ENCODE assay signal across 8 mouse cellular contexts in genomic region chr8:123066101-123066683, GRCm38 (mm10). TPM values are rescaled to one million over a fixed set of nuclear protein-coding genes. Genes with fewer than 3 reads are reported as not detected.
DNase-seq lines count a peak whose midpoint lies in the region; ATAC-seq and TF ChIP-seq lines count a peak whose summit lies in the region.

No protein-coding gene starts in this region.

- peaks cover 28% of the 10 kb centered on the region for H3K36me3 ChIP-seq in heart, embryonic 14.5 days (ENCODE audit: control insufficient read depth, insufficient read depth, low read length)
- H3K36me3 ChIP-seq in ES-E14 (ENCODE audit: control insufficient read depth, insufficient read depth, low read length, poor library complexity, severe bottlenecking) = peaks cover 8% of the 10 kb centered on the region
- no peaks in the 10 kb centered on the region for H3K36me3 ChIP-seq in forebrain, embryonic 11.5 days (ENCODE audit: control insufficient read depth, insufficient read depth, low read length)
- H3K36me3 ChIP-seq in liver, embryonic 13.5 days = peaks cover 23% of the 10 kb centered on the region

- DNase-seq in heart, adult 18-20 months = no peak
- peak; percentile 57 for DNase-seq in ES-E14 (ENCODE audit: low read depth, low spot score)
- no peak for DNase-seq in forebrain, embryonic 11.5 days (ENCODE audit: low spot score)
- peak; percentile 33 for DNase-seq in liver, embryonic 13.5 days
- no peak for DNase-seq in right cerebral cortex, postnatal 36 days (ENCODE audit: low spot score in 2 of 2)
- no peak for DNase-seq in urinary bladder, postnatal 14 days (ENCODE audit: low spot score)
- DNase-seq in cerebellum, postnatal 4 days (ENCODE audit: low spot score in 2 of 2) = no peak

- H3K4me3 ChIP-seq in heart, embryonic 14.5 days (ENCODE audit: control insufficient read depth in 1 of 2, insufficient read depth in 1 of 2, low read depth in 1 of 2, low read length in 2 of 2) = peak overlapping the region; percentile 86 to 95
- peak overlapping the region; percentile 93 to 96 for H3K4me3 ChIP-seq in ES-E14 (ENCODE audit: insufficient read depth in 1 of 2, low read depth in 1 of 2, low read length in 2 of 2, poor library complexity in 1 of 2, severe bottlenecking in 1 of 2)
- H3K4me3 ChIP-seq in forebrain, embryonic 11.5 days (ENCODE audit: low read depth, low read length) = peak overlapping the region; percentile 88
- H3K4me3 ChIP-seq in liver, embryonic 13.5 days (replicated peaks) = peak overlapping the region; percentile 93

- peak overlapping the region; percentile 93 for H3K9ac ChIP-seq in heart, embryonic 14.5 days (ENCODE audit: low read length)
- peak overlapping the region; percentile 97 for H3K9ac ChIP-seq in ES-E14 (ENCODE audit: insufficient read depth, low read depth, low read length, poor library complexity, severe bottlenecking)
- peak overlapping the region; percentile 95 for H3K9ac ChIP-seq in forebrain, embryonic 11.5 days (ENCODE audit: low read length)
- H3K9ac ChIP-seq in liver, embryonic 13.5 days = peak overlapping the region; percentile 92

- H3K27ac ChIP-seq in heart, embryonic 14.5 days (replicated peaks in 1 of 2; ENCODE audit: control insufficient read depth in 1 of 2, insufficient read depth in 1 of 2, low read depth in 2 of 2, low read length in 2 of 2) = peak overlapping the region; percentile 80 to 88
- peak overlapping the region; percentile 90; the same call in 1 of the 2 replicates for H3K27ac ChIP-seq in ES-E14 (ENCODE audit: insufficient read depth, low read depth, low read length, poor library complexity, severe bottlenecking)
- H3K27ac ChIP-seq in forebrain, embryonic 11.5 days (ENCODE audit: low read depth, low read length) = peak overlapping the region; percentile 84; the same call in 1 of the 2 replicates
- peak overlapping the region; percentile 94 for H3K27ac ChIP-seq in liver, embryonic 13.5 days

- H3K4me2 ChIP-seq in heart, embryonic 14.5 days (ENCODE audit: low read length) = peak overlapping the region; percentile 88
- peak overlapping the region; percentile 73 for H3K4me2 ChIP-seq in forebrain, embryonic 11.5 days (ENCODE audit: low read depth, low read length, severe bottlenecking)
- H3K4me2 ChIP-seq in liver, embryonic 13.5 days = peak overlapping the region; percentile 79

- no peaks in the 10 kb centered on the region for H3K9me3 ChIP-seq in heart, embryonic 14.5 days (ENCODE audit: control insufficient read depth, low read length)
- H3K9me3 ChIP-seq in ES-E14 (ENCODE audit: control insufficient read depth, insufficient read depth, low read depth, low read length) = no peaks in the 10 kb centered on the region
- H3K9me3 ChIP-seq in forebrain, embryonic 11.5 days (ENCODE audit: control insufficient read depth, low read length) = no peaks in the 10 kb centered on the region
- H3K9me3 ChIP-seq in liver, embryonic 13.5 days (replicated peaks) = no peaks in the 10 kb centered on the region

- ATAC-seq in heart, embryonic 14.5 days (ENCODE audit: insufficient number of reproducible peaks, insufficient read depth, low FRiP score, low read depth) = no peak
- ATAC-seq in forebrain, embryonic 11.5 days (replicated peaks; ENCODE audit: low FRiP score) = no peak
- ATAC-seq in liver, embryonic 13.5 days (ENCODE audit: low read depth) = no peak

- H3K4me1 ChIP-seq in heart, embryonic 14.5 days (ENCODE audit: control insufficient read depth in 2 of 2, insufficient read depth in 2 of 2, low read length in 2 of 2) = peaks cover 4 to 23% of the 10 kb centered on the region in 2 experiments
- H3K4me1 ChIP-seq in ES-E14 (ENCODE audit: control insufficient read depth in 2 of 2, insufficient read depth in 2 of 2, low read length in 2 of 2, poor library complexity in 1 of 2) = peaks cover 0 to 4% of the 10 kb centered on the region in 2 experiments; a peak in 1 of 4 replicates
- peaks cover 5% of the 10 kb centered on the region; the same call in 1 of the 2 replicates for H3K4me1 ChIP-seq in forebrain, embryonic 11.5 days (replicated peaks; ENCODE audit: control insufficient read depth, insufficient read depth, low read length)
- peaks cover 32% of the 10 kb centered on the region for H3K4me1 ChIP-seq in liver, embryonic 13.5 days (replicated peaks)

- no peaks in the 10 kb centered on the region for H3K27me3 ChIP-seq in heart, embryonic 14.5 days (ENCODE audit: control insufficient read depth, insufficient read depth, low read length)
- H3K27me3 ChIP-seq in forebrain, embryonic 11.5 days (ENCODE audit: control insufficient read depth, insufficient read depth, low read length) = no peaks in the 10 kb centered on the region
- no peaks in the 10 kb centered on the region for H3K27me3 ChIP-seq in liver, embryonic 13.5 days

- in situ Hi-C loops in ES-E14 (cut with MboI; ENCODE audit: low sequenced_read_pairs in 2 of 2, unreplicated experiment in 2 of 2) = no loop called here

- 38% methylated on average over 7 of the region's 7 CpGs for WGBS in heart, embryonic 14.5 days
- 41% methylated on average over 7 of the region's 7 CpGs for WGBS in forebrain, embryonic 11.5 days
- WGBS in liver, embryonic 13.5 days (ENCODE audit: insufficient replicate concordance) = 30% methylated on average over 7 of the region's 7 CpGs

TF ChIP-seq in ES-E14, 5 proteins besides CTCF, POLR2A, EP300 and RAD21:
- TF ChIP-seq HCFC1 (IDR thresholded peaks at IDR 0.05; ENCODE audit: borderline replicate concordance, insufficient read depth, low read length) = no peak
- no peak for TF ChIP-seq ZNF384 (IDR thresholded peaks at IDR 0.05; ENCODE audit: low read depth, low read length)
- TF ChIP-seq MAFK (IDR thresholded peaks at IDR 0.05; ENCODE audit: insufficient read depth, low read depth, low read length) = no peak
- no peak for TF ChIP-seq ZC3H11A (IDR thresholded peaks at IDR 0.05; ENCODE audit: borderline replicate concordance, low read depth, low read length)

RNA-seq across cellular contexts. Expression of gene Spg7, which starts 3.5 kb away (rescaled TPM):
- 64.5 and 64.7 TPM in 2 replicates for polyA plus RNA-seq in heart, embryonic 14.5 days (2014; fragmentation: Nextera tagmentation; extraction: Ambion mirVana)
- total RNA-seq in heart, adult 18-20 months (2021) = 10 to 100 TPM; 94.2 to 100.0 TPM
- total RNA-seq in ES-E14 (2012; rRNA removed) = 106 and 160 TPM in 2 replicates
- polyA plus RNA-seq in forebrain, embryonic 11.5 days (2014; fragmentation: Nextera tagmentation; extraction: Ambion mirVana) = 43.5 and 52.6 TPM in 2 replicates
- 25.3 and 25.7 TPM in 2 replicates for polyA plus RNA-seq in liver, embryonic 13.5 days (2015; fragmentation: Nextera tagmentation; extraction: Ambion mirVana)

RNA-seq across cellular contexts. Expression of gene Ankrd11, which starts 24.1 kb away (rescaled TPM):
- polyA plus RNA-seq in heart, embryonic 14.5 days (2014; fragmentation: Nextera tagmentation; extraction: Ambion mirVana) = 63.3 and 68.2 TPM in 2 replicates
- 10 to 100 TPM; 67.7 to 72.7 TPM for total RNA-seq in heart, adult 18-20 months (2021)
- 155 and 194 TPM in 2 replicates for total RNA-seq in ES-E14 (2012; rRNA removed)
- polyA plus RNA-seq in forebrain, embryonic 11.5 days (2014; fragmentation: Nextera tagmentation; extraction: Ambion mirVana) = 94.4 and 95.0 TPM in 2 replicates
- polyA plus RNA-seq in liver, embryonic 13.5 days (2015; fragmentation: Nextera tagmentation; extraction: Ambion mirVana) = 10.7 and 13.6 TPM in 2 replicates

RNA-seq across cellular contexts. Expression of gene Rpl13, which starts 36.0 kb away (rescaled TPM):
- polyA plus RNA-seq in heart, embryonic 14.5 days (2014; fragmentation: Nextera tagmentation; extraction: Ambion mirVana) = 1,025 and 1,098 TPM in 2 replicates
- 100 to 1,000 TPM; 462 to 489 TPM for total RNA-seq in heart, adult 18-20 months (2021)
- total RNA-seq in ES-E14 (2012; rRNA removed) = 2,643 and 2,912 TPM in 2 replicates
- polyA plus RNA-seq in forebrain, embryonic 11.5 days (2014; fragmentation: Nextera tagmentation; extraction: Ambion mirVana) = 1,219 and 1,311 TPM in 2 replicates
- 1,172 and 1,189 TPM in 2 replicates for polyA plus RNA-seq in liver, embryonic 13.5 days (2015; fragmentation: Nextera tagmentation; extraction: Ambion mirVana)

RNA-seq across cellular contexts. Expression of gene Cpne7, which starts 51.0 kb away (rescaled TPM):
- polyA plus RNA-seq in heart, embryonic 14.5 days (2014; fragmentation: Nextera tagmentation; extraction: Ambion mirVana) = 0.08 and 0.14 TPM in 2 replicates
- 1 to 10 TPM in 1 of 2 experiments, under 1 TPM in 1; 0.62 to 1.1 TPM for total RNA-seq in heart, adult 18-20 months (2021)
- 1.8 and 4.9 TPM in 2 replicates for total RNA-seq in ES-E14 (2012; rRNA removed)
- 0.19 TPM in 1 of 2 replicates, not detected in the other for polyA plus RNA-seq in forebrain, embryonic 11.5 days (2014; fragmentation: Nextera tagmentation; extraction: Ambion mirVana)
- polyA plus RNA-seq in liver, embryonic 13.5 days (2015; fragmentation: Nextera tagmentation; extraction: Ambion mirVana) = 1.2 TPM in 2 replicates

Comparison
In these comparisons a context has a peak if more than half of its experiments do, and no peak if none do; other contexts are left out.
1. DNase-seq: peak in ES-E14 (single experiment) and liver, embryonic 13.5 days (single experiment); none in heart, adult 18-20 months (0 of 2), forebrain, embryonic 11.5 days (single experiment), right cerebral cortex, postnatal 36 days (0 of 2), urinary bladder, postnatal 14 days (single experiment) and cerebellum, postnatal 4 days (0 of 2).
2. Peak in every context shown above with its lines, with median percentiles within 50 percentile points of each other: H3K27ac ChIP-seq, H3K4me2 ChIP-seq, H3K4me3 ChIP-seq and H3K9ac ChIP-seq.